Mouse (Mus musculus) liver, adult 2 months (tissue): Measurements from ENCODE around the gene Itpr2.

Source experiments
- CTCF ChIP-seq: fragments of 200-500 bp; IDR thresholded peaks from 2 replicates; pipeline ENCODE4 v1.5.1; 2011; ENCODE audit warnings: low read depth, low read length, control low read depth
- POLR2A ChIP-seq: fragments of 200-500 bp; IDR thresholded peaks from 2 replicates; pipeline ENCODE4 v1.6.1; 2011; ENCODE audit warnings: low read length, control low read depth; ENCODE audit not compliant: insufficient read depth; ENCODE audit errors: extremely low read depth

DNA sequence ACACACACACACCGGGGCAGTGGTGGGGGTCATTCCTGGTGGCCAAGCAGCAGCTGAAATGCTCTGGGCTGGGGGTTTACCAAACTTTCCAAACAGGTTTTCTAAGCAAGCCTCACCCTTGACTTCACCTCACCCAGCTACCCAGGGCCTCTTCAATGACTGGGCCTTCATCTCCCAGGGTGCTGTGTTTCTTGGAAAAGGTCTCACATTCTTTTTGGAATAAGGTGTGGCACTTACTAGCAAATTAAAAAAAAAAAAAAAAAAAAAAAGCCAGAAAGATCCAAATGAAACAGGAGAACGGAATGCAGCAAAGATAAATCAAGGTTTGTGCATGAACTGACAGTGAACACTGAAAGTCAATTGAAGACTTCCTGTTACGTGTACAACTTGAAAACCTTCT lies 77.2 kb downstream of the Itpr2 start:
- TF ChIP-seq POLR2A = no peak
- no peak for TF ChIP-seq CTCF
